ENCODE assay signal across 9 mouse cellular contexts in the genomic region with DNA sequence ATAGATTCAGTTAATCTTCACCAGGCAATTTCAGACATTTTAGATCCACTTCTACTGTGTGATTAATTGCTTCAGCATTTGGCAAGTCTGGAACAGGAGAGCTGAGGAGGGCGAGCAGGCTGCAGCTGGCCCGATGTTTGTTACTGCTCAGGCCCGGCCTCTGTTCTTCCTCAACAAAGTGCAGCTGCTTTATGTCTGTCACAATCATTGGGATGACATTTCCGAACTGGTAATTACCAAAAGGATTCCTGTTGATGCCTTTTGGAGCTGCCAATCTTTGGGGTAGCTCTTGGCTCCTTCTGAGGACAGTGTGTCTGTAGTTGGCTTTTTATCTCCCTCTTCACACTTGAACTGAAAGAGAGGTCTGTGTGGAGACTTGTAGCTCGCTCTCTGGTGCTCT.
DNase-seq lines count a peak whose midpoint lies in the region; ATAC-seq lines count a peak whose summit lies in the region.
"Had no signal": no experiment of that assay in that cellular context is flagged by ENCODE, and none has a peak within 500 bp of the region (broad histone marks: within the 10 kb centered on the region; RNA-seq: fewer than 3 reads in every experiment).

No protein-coding gene starts in this region.

- no peaks in the 10 kb centered on the region for H3K36me3 ChIP-seq in limb, embryonic 13.5 days
- H3K36me3 ChIP-seq in midbrain, embryonic 10.5 days = no peaks in the 10 kb centered on the region

- DNase-seq in kidney, postnatal 4 days = peak; percentile 12 to 28
- no peak for DNase-seq in kidney, adult 11 months
- peak; percentile 69 for DNase-seq in embryo, embryonic 10.5 days (ENCODE audit: low spot score)
- DNase-seq in heart, adult 8-10 months (ENCODE audit: low spot score) = peak; percentile 40
- DNase-seq in spleen, postnatal 36 days (ENCODE audit: low spot score in 2 of 2) = no peak
- DNase-seq in midbrain, embryonic 10.5 days (ENCODE audit: low spot score) = no peak

- no peak overlapping the region for H3K9ac ChIP-seq in limb, embryonic 13.5 days
- H3K9ac ChIP-seq: liver, embryonic 14.5 days had no signal

- ATAC-seq in limb, embryonic 13.5 days (ENCODE audit: low FRiP score, low read depth) = peak; percentile 91
- no peak for ATAC-seq in megakaryocyte-erythroid progenitor cell, adult 5-6 weeks (replicated peaks; ENCODE audit: low FRiP score, low TSS enrichment, poor library complexity, severe bottlenecking)

- H3K27me3 ChIP-seq in limb, embryonic 13.5 days = no peaks in the 10 kb centered on the region
- H3K27me3 ChIP-seq in midbrain, embryonic 10.5 days (ENCODE audit: low read depth, poor library complexity, severe bottlenecking) = no peaks in the 10 kb centered on the region

- H3K4me3 ChIP-seq in limb, embryonic 13.5 days = no peak overlapping the region
- no peak overlapping the region for H3K4me3 ChIP-seq in midbrain, embryonic 10.5 days

- no peaks in the 10 kb centered on the region for H3K9me3 ChIP-seq in limb, embryonic 13.5 days
- H3K9me3 ChIP-seq in midbrain, embryonic 10.5 days (replicated peaks) = no peaks in the 10 kb centered on the region

- peaks cover 24% of the 10 kb centered on the region for H3K4me1 ChIP-seq in limb, embryonic 13.5 days
- H3K4me1 ChIP-seq in midbrain, embryonic 10.5 days = 0 out of 2 replicates have a peak, but pooled peaks cover 8% of the 10 kb centered on the region

- 8% methylated on average over 5 of the region's 5 CpGs for WGBS in limb, embryonic 13.5 days
- 69% methylated on average over 5 of the region's 5 CpGs for WGBS in midbrain, embryonic 10.5 days

- peak overlapping the region; percentile 64; the same call in 1 of the 2 replicates for H3K27ac ChIP-seq in limb, embryonic 13.5 days
- H3K27ac ChIP-seq in midbrain, embryonic 10.5 days (replicated peaks) = no peak overlapping the region
- H3K27ac ChIP-seq: liver, embryonic 14.5 days had no signal

- H3K4me2 ChIP-seq in limb, embryonic 13.5 days (replicated peaks) = 0 out of 2 replicates have a peak overlapping the region, but pooled peaks have one; percentile 9

Comparison
In these comparisons a context has a peak if more than half of its experiments do, and no peak if none do; other contexts are left out.
1. DNase-seq: peak in kidney, postnatal 4 days (2 of 2), embryo, embryonic 10.5 days (single experiment) and heart, adult 8-10 months (single experiment); none in kidney, adult 11 months (single experiment), spleen, postnatal 36 days (0 of 2) and midbrain, embryonic 10.5 days (single experiment).